Mouse (Mus musculus) heart, postnatal 10 days (tissue): ENCODE data around the gene Grin2a. TPM values are rescaled to one million over a fixed set of nuclear protein-coding genes. Genes with fewer than 3 reads are reported as not detected.
A peak's percentile ranks its signal among the peaks of the same experiment; 100 is the strongest.

Source experiments
- DNase-seq, 2 experiments: peaks; one replicate each; pipeline ENCODE4 v3.0.0; 2021
- intact Hi-C: fragments of 180-260 bp; cut with DNase I; formaldehyde crosslinking; loops from one replicate; pipeline ENCODE4 v1.15.1; 2025
- total RNA-seq, 2 experiments: library from RNA; stranded (reverse); gene quantifications; 2 replicates each; pipeline ENCODE4 v1.2.3; 2021

Grin2a gene
- total RNA-seq, 2 experiments from 2014 or later: 0.12 to 0.17 TPM

DNA sequence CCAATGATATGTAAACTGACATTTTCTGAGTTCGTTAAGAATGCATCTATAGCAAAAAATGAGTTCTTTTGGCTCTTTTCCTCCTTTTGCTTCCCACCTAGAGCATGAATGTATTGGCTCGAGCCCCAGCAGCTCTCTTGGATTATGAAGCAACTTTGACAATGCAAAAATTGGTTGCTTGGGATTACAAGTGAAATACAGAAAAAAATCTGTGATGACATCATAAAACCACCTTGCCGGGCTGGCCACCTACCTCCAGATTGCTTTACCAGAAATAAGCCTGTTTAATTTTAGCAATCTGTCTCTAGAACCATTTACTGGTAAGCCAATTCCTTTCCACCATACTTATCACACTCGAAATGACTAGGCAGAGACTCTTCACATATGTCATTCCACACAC is 112.9 kb downstream of the Grin2a start:
- intact Hi-C loops: no loop called here
- DNase-seq: no peak

- no peak for DNase-seq
These were observed 122.4 kb downstream of the Grin2a start for GRCm38 (mm10) chr16:9873001-9873400.

DNA sequence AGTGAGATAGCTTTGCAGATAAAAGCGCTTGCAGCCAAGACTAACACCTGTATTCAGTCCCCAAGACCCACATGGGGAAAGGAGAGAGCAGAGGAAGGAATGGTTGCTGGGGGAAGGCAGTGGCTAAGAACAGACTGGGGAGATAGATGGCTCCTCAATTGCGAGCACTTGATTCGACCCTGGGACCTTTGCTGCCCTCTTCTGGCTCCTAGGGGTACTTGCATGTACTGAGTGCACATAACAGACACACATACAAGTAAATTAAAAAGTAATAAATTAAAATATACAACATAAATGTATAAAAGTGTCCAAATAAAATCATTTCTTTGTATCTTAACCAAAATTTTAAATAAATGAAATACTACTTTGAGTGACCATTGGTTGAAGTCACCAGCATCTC is 129.7 kb downstream of the Grin2a start:
- no peak for DNase-seq
- intact Hi-C loops: no loop called here

More at GRCm38 (mm10) chr16:9873001-9873400, 122.4 kb downstream of the Grin2a start:
- intact Hi-C loops: no loop called here

- intact Hi-C loops: no loop called here
- DNase-seq: no peak
These were observed 130.3 kb downstream of the Grin2a start for GRCm38 (mm10) chr16:9865039-9865438.

DNA sequence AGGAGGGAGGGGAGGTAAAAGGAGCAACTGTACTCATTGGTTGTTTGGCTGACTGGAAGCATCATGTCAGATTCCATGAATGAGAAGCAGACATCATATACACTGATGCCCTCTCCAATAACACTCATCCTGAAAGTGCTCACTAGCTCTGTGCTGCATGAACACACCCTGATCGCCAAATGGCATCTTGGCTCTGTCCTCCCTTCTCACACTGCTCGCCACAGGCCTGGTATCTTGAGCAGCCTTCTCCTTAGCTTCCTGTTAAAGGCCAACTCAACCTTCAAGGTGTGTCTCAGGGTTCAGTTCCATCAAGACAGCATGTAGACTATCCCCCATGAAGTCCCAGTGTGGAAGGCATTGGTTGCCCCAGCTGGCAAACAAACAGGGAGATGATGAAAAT is 137.6 kb downstream of the Grin2a start:
- no peak for DNase-seq
- intact Hi-C loops: no loop called here

DNA sequence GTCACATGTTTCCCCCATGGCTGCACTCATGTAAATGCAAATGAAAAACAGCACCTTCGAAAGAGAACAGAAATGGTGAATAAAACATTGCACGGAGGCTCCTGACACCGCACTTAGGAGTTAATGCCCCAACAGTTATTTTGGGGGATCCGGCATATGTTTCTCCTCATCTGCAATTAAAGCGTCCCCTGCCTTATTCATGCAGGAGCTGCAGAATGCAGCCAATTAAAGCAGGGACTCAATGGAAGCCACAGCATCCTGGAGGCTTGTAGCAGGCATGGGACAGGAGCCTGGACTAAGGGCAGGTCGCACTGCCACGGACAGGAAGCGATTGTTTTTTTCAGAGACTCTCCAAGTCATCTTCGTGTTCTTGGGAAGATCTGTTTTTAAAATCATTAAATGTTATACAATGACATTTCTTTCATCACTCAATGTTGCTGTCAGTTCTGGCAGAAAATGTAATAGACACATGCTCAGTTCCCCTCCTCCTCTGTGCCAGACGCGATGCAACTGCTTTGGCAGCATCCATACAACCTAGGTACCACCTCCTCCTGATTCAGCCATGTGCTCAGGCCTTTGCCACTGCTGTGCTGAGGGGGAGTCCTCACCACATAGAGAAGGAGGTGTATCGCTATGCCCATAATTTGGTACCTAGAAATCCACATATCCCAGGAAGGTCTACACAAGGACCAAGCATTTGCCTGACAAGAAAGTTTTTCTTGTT is 143.9 kb downstream of the Grin2a start:
- intact Hi-C loops: no loop called here
- DNase-seq: no peak

DNA sequence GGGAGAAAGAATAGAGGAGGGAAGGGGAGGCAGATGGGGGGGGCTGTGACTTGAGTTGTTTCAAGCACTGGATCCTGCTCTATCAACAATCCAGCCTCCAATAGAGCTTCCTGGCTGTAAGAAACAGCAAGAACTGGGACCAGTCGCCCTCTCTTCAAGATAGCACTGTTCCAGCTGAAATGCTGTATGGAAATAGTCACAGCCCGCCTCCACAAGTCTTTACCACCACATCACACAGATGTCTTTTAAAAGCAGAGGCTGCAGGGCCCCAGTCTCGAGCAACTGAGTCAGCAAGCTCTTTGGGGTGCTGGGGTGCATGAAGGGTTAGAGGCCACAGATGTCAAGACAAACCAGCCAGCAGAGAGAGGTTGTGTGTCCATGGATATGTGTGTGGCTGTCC is 153.9 kb downstream of the Grin2a start:
- no peak for DNase-seq
- intact Hi-C loops: no loop called here

DNA sequence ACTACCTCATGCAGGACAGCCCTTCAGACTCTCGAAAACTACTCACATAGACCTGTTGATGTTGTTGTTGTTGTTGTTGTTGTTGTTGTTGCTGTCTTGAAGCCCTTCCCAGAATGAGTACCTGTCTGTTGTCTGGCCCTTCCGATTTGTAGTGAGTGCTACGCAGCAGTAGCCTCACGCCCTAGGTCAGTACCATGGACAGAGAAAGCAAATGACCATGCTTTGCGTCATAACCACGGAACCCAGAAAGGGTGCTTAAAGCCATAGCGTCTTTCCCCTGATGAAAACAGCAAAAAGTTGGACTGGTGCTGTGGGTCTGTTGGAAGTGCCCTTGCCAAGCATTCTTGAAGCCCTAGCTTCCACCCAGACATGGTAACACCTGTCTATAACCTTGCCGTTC is 158.8 kb downstream of the Grin2a start:
- intact Hi-C loops: no loop called here
- peak; percentile 10 to 25 for DNase-seq

- DNase-seq: no peak
- intact Hi-C loops: no loop called here
These were observed 161.1 kb downstream of the Grin2a start for GRCm38 (mm10) chr16:9834236-9834635.

DNA sequence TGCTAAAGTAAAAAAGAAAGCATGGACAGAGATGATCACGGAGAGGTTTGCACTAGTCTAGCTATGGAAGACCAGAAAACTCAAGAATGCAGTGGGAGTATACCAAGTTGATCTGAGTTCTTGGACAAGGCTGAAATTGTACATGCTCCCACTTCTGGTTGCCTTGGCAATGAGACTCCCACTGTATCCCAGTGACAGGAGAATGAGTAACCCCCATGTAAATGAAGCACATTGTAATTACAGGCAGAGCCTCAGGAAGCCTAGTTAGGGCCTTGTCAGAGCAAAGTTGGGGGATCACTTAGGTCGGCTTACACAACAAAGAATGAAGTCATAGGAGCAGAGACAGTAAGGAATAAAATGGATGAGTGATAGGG is 170.3 kb downstream of the Grin2a start:
- intact Hi-C loops: no loop called here

GRCm38 (mm10) chr16:9824436-9825109 is 170.8 kb downstream of the Grin2a start:
- intact Hi-C loops: no loop called here
- DNase-seq: no peak

More for the DNA sequence above, 170.3 kb downstream of the Grin2a start:
- no peak for DNase-seq

DNA sequence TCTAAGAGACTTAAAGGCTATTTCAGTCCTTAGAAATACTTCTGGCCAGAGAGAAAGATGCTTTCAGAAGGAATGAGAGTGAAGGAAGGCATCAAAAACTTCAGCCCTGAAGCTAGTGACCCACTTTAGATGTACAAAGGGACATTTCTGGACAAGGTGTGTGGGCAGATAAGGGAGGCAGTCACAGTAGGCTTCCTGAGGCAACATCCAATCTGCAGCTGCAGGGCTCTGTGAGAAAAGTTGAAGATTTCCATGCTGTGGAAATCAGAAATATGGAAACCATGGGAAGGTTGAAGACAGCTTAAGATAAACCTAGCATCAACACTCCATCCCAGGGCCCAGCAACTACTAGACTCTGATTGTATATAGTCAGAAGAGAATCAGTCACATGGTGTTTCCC is 171.7 kb downstream of the Grin2a start:
- intact Hi-C loops: no loop called here
- no peak for DNase-seq

GRCm38 (mm10) chr16:9819508-9819907 is 175.9 kb downstream of the Grin2a start:
- intact Hi-C loops: no loop called here

DNA sequence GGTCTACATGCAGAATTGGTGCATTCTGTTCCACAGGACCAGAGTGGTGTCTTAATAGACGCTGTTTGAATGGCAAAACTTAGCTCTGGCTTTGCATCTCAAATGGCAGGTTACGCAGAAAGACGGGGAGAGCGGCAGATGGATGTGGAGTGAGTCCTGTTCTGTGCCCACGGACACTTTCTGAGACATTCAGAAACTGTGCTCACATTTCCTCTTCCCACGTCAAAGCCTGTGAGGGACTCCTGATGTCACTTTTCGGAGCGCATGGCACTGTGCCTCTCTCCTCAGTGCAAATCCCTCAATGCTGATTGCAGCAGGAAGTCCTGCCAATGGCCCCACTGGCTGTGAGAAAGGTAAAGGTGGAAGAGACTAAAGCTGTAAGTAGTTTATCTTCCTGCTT is 194.0 kb downstream of the Grin2a start:
- no peak for DNase-seq
- intact Hi-C loops: no loop called here

More at GRCm38 (mm10) chr16:9819508-9819907, 175.9 kb downstream of the Grin2a start:
- DNase-seq: no peak

GRCm38 (mm10) chr16:9800221-9800620 is 195.1 kb downstream of the Grin2a start:
- intact Hi-C loops: no loop called here

GRCm38 (mm10) chr16:9792976-9793375 is 202.4 kb downstream of the Grin2a start:
- intact Hi-C loops: no loop called here
- no peak for DNase-seq

More at GRCm38 (mm10) chr16:9800221-9800620, 195.1 kb downstream of the Grin2a start:
- no peak for DNase-seq

DNA sequence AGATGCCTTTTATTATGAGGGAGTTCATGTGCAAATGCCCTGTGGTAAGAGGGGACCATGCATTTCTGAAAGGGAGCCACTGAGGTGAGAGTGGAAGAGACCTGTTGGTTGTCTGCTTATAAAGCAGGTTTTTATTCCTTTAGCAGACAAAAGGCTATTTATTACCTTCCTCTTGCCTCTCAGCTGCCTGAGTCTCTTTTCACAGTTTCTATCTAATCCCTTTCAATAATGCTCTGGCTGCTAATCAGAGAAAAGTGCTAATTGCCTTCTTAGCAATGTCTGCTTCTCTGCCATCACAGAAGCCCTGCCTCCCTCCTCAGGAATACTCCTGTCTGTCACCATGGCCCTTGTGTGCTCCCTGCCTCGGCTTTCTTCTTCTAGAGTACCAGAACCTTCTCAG is 209.1 kb downstream of the Grin2a start:
- no peak for DNase-seq
- intact Hi-C loops: no loop called here

DNA sequence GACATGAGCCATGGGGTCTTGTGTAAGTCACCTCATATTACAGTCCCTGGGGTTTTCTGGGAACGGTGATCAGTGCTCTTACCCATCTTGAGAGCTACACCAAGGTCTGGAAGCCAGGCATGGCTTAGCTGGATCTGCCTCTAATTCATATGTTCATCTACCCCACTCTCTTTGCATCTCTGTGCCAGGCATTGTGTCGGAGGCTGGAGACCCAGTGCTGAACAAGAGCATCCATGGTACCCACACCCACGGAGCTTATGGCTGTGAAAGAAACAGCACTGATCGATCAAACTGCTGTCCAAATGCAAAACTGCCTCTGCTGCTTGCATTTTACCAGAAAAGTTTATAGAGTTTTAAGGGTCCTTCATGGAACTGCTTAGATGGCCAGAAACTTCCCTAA is 209.5 kb downstream of the Grin2a start:
- DNase-seq: no peak
- intact Hi-C loops: no loop called here

- DNase-seq: no peak
- intact Hi-C loops: no loop called here
These were observed 226.4 kb downstream of the Grin2a start for GRCm38 (mm10) chr16:9768981-9769380.

- no peak for DNase-seq
- intact Hi-C loops: no loop called here
These were observed 227.0 kb downstream of the Grin2a start for GRCm38 (mm10) chr16:9768356-9768755.

- intact Hi-C loops: no loop called here
- no peak for DNase-seq
These were observed 227.4 kb downstream of the Grin2a start for GRCm38 (mm10) chr16:9767946-9768345.

GRCm38 (mm10) chr16:9764086-9764485 is 231.3 kb downstream of the Grin2a start:
- DNase-seq: no peak
- intact Hi-C loops: no loop called here
